ENCODE assay signal across 23 mouse cellular contexts in the genomic region with DNA sequence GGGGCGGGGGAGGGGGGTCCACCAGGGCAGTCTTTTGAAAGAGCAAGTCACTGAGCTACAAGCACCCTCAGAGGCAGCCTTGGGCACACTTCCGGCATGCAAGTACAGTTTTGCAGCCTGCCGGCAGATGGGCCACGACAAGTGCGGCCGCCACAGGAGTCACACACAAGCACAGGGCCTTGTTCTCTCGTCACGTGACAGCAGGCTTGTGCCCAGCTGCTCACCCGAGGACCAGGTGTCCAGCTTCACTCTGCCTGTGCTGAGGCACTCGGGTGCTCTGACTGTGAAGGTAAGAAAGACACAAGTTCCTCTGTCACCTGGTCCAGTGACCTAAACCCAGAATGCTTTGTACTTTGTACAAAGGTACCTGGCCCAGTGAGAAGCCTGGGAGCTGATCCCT.
DNase-seq lines count a peak whose midpoint lies in the region; ATAC-seq and TF ChIP-seq lines count a peak whose summit lies in the region.
"Had no signal": no experiment of that assay in that cellular context is flagged by ENCODE, and none has a peak within 500 bp of the region (broad histone marks: within the 10 kb centered on the region; RNA-seq: fewer than 3 reads in every experiment).

No protein-coding gene starts in this region.

- 0 out of 2 replicates have a peak, but pooled peaks have one; percentile 12 for ATAC-seq in forebrain, embryonic 14.5 days
- no peak for ATAC-seq in forebrain, postnatal 0 days
- ATAC-seq in embryonic facial prominence, embryonic 14.5 days (ENCODE audit: low read depth), result peak; percentile 63; the same call in 1 of the 2 replicates
- no peak for ATAC-seq in liver, postnatal 0 days
- ATAC-seq: activated CD4-positive, CD25-positive, alpha-beta regulatory T cell, adult 4 months; liver, embryonic 12.5 days; Patski had no signal

- H3K36me3 ChIP-seq in forebrain, embryonic 14.5 days (ENCODE audit: control insufficient read depth, insufficient read depth, low read length), result 0 out of 2 replicates have a peak, but pooled peaks cover 2% of the 10 kb centered on the region
- no peaks in the 10 kb centered on the region for H3K36me3 ChIP-seq in forebrain, postnatal 0 days (ENCODE audit: insufficient read depth)
- no peaks in the 10 kb centered on the region for H3K36me3 ChIP-seq in CH12.LX (replicated peaks in 1 of 2; ENCODE audit: control insufficient read depth in 1 of 2, insufficient read depth in 1 of 2, low read length in 1 of 2)
- no peaks in the 10 kb centered on the region for H3K36me3 ChIP-seq in embryonic facial prominence, embryonic 14.5 days (ENCODE audit: control insufficient read depth, insufficient read depth, low read length)
- no peaks in the 10 kb centered on the region for H3K36me3 ChIP-seq in liver, postnatal 0 days (replicated peaks; ENCODE audit: insufficient read depth, low read length)
- H3K36me3 ChIP-seq: embryonic facial prominence, embryonic 15.5 days; liver, embryonic 12.5 days; lung, embryonic 15.5 days had no signal

- TF ChIP-seq POLR2A in CH12.LX (IDR thresholded peaks at IDR 0.05; ENCODE audit: low read depth, low read length), result no peak

- no peaks in the 10 kb centered on the region for H3K4me1 ChIP-seq in forebrain, embryonic 14.5 days (ENCODE audit: control insufficient read depth, insufficient read depth, low read length)
- H3K4me1 ChIP-seq in forebrain, postnatal 0 days (ENCODE audit: insufficient read depth), result no peaks in the 10 kb centered on the region
- H3K4me1 ChIP-seq in CH12.LX (ENCODE audit: control insufficient read depth in 1 of 2, insufficient read depth in 2 of 2), result peaks cover 2 to 10% of the 10 kb centered on the region in 2 experiments; a peak in 3 of 4 replicates
- H3K4me1 ChIP-seq in embryonic facial prominence, embryonic 14.5 days (ENCODE audit: control insufficient read depth, insufficient read depth, low read length), result no peaks in the 10 kb centered on the region
- H3K4me1 ChIP-seq in liver, postnatal 0 days (ENCODE audit: insufficient read depth), result no peaks in the 10 kb centered on the region
- H3K4me1 ChIP-seq: embryonic facial prominence, embryonic 15.5 days; liver, embryonic 12.5 days; lung, embryonic 15.5 days had no signal

- H3K9ac ChIP-seq in forebrain, embryonic 14.5 days (ENCODE audit: low read length), result no peak overlapping the region
- no peak overlapping the region for H3K9ac ChIP-seq in forebrain, postnatal 0 days
- no peak overlapping the region for H3K9ac ChIP-seq in CH12.LX (ENCODE audit: insufficient read depth, low read depth)
- H3K9ac ChIP-seq in embryonic facial prominence, embryonic 14.5 days (ENCODE audit: low read depth, low read length), result no peak overlapping the region
- H3K9ac ChIP-seq in liver, postnatal 0 days (replicated peaks), result no peak overlapping the region
- H3K9ac ChIP-seq: embryonic facial prominence, embryonic 15.5 days; liver, embryonic 12.5 days; lung, embryonic 15.5 days had no signal

- H3K27me3 ChIP-seq in forebrain, embryonic 14.5 days (replicated peaks; ENCODE audit: control insufficient read depth, insufficient read depth, low read length), result no peaks in the 10 kb centered on the region
- no peaks in the 10 kb centered on the region for H3K27me3 ChIP-seq in forebrain, postnatal 0 days (ENCODE audit: insufficient read depth, low read length)
- H3K27me3 ChIP-seq in CH12.LX (replicated peaks), result no peaks in the 10 kb centered on the region
- no peaks in the 10 kb centered on the region for H3K27me3 ChIP-seq in embryonic facial prominence, embryonic 14.5 days (replicated peaks; ENCODE audit: control insufficient read depth, insufficient read depth, low read length)
- H3K27me3 ChIP-seq in liver, postnatal 0 days (ENCODE audit: insufficient read depth, low read length), result no peaks in the 10 kb centered on the region
- H3K27me3 ChIP-seq: embryonic facial prominence, embryonic 15.5 days; liver, embryonic 12.5 days; lung, embryonic 15.5 days; Patski had no signal

- H3K4me3 ChIP-seq in forebrain, embryonic 14.5 days (ENCODE audit: low read depth, low read length), result no peak overlapping the region
- H3K4me3 ChIP-seq in forebrain, postnatal 0 days (ENCODE audit: low read depth, low read length), result no peak overlapping the region
- H3K4me3 ChIP-seq in CH12.LX (replicated peaks in 1 of 3; ENCODE audit: low read depth in 2 of 3, low read length in 2 of 3, poor library complexity in 1 of 3), result no peak overlapping the region
- H3K4me3 ChIP-seq in embryonic facial prominence, embryonic 14.5 days (ENCODE audit: low read depth, low read length), result no peak overlapping the region
- H3K4me3 ChIP-seq in liver, postnatal 0 days (ENCODE audit: low read depth, low read length), result no peak overlapping the region
- H3K4me3 ChIP-seq: embryonic facial prominence, embryonic 15.5 days; heart, adult 2 months; liver, embryonic 12.5 days; lung, embryonic 15.5 days had no signal

- no peak overlapping the region for H3K27ac ChIP-seq in forebrain, embryonic 14.5 days (ENCODE audit: low read depth, low read length)
- no peak overlapping the region for H3K27ac ChIP-seq in forebrain, postnatal 0 days (ENCODE audit: low read depth, low read length)
- H3K27ac ChIP-seq in CH12.LX (ENCODE audit: insufficient read depth, low read depth), result no peak overlapping the region
- no peak overlapping the region for H3K27ac ChIP-seq in embryonic facial prominence, embryonic 14.5 days (replicated peaks; ENCODE audit: low read depth, low read length)
- H3K27ac ChIP-seq in liver, postnatal 0 days (ENCODE audit: low read depth), result no peak overlapping the region
- H3K27ac ChIP-seq: embryonic facial prominence, embryonic 15.5 days; heart, adult 2 months; liver, embryonic 12.5 days; lung, embryonic 15.5 days; stomach, postnatal 0 days had no signal

- 66% methylated on average over 10 of the region's 10 CpGs for WGBS in forebrain, embryonic 14.5 days
- WGBS in forebrain, postnatal 0 days, result 64% methylated on average over 10 of the region's 10 CpGs
- 75% methylated on average over 10 of the region's 10 CpGs for WGBS in embryonic facial prominence, embryonic 14.5 days
- 71% methylated on average over 10 of the region's 10 CpGs for WGBS in liver, postnatal 0 days (ENCODE audit: insufficient replicate concordance)

- in situ Hi-C loops in CH12.LX (cut with MboI; ENCODE audit: low pct_ligation_motif_present, low pct_unique_long_range_greater_than_20kb, low sequenced_read_pairs), result no loop called here

- no peak for TF ChIP-seq CTCF in forebrain, postnatal 0 days (IDR thresholded peaks at IDR 0.05; ENCODE audit: low read depth)
- TF ChIP-seq CTCF in CH12.LX (conservative IDR thresholded peaks at IDR 0.05 in 1 of 2, IDR thresholded peaks at IDR 0.05 in 1 of 2; ENCODE audit: low read depth in 2 of 2, low read length in 2 of 2), result no peak
- no peak for TF ChIP-seq CTCF in liver, postnatal 0 days (IDR thresholded peaks at IDR 0.05; ENCODE audit: low read depth)

- no peaks in the 10 kb centered on the region for H3K79me2 ChIP-seq in CH12.LX (replicated peaks; ENCODE audit: control insufficient read depth, extremely low read depth, insufficient read depth, poor library complexity, severe bottlenecking)

- no peaks in the 10 kb centered on the region for H3K9me3 ChIP-seq in forebrain, embryonic 14.5 days (replicated peaks; ENCODE audit: control insufficient read depth, low read length)
- H3K9me3 ChIP-seq in forebrain, postnatal 0 days (ENCODE audit: low read length), result no peaks in the 10 kb centered on the region
- H3K9me3 ChIP-seq in CH12.LX (replicated peaks; ENCODE audit: low read length), result no peaks in the 10 kb centered on the region
- H3K9me3 ChIP-seq in embryonic facial prominence, embryonic 14.5 days (ENCODE audit: control insufficient read depth, low read length), result no peaks in the 10 kb centered on the region
- no peaks in the 10 kb centered on the region for H3K9me3 ChIP-seq in liver, postnatal 0 days (ENCODE audit: low read length)
- H3K9me3 ChIP-seq: embryonic facial prominence, embryonic 15.5 days; liver, embryonic 12.5 days; lung, embryonic 15.5 days had no signal

- dilution Hi-C loops in CH12.LX (cut with MboI; ENCODE audit: extremely low pct_ligation_motif_present, extremely low pct_unique_long_range_greater_than_20kb, low sequenced_read_pairs), result no loop called here

- no peak for TF ChIP-seq EP300 in CH12.LX (IDR thresholded peaks at IDR 0.05; ENCODE audit: low read length)
- no peak for TF ChIP-seq EP300 in liver, postnatal 0 days (IDR thresholded peaks at IDR 0.05; ENCODE audit: low read depth)

- TF ChIP-seq RAD21 in CH12.LX (IDR thresholded peaks at IDR 0.05; ENCODE audit: low read depth, low read length), result no peak

- no peak overlapping the region for H3K4me2 ChIP-seq in forebrain, embryonic 14.5 days (ENCODE audit: low read length)
- H3K4me2 ChIP-seq in forebrain, postnatal 0 days (ENCODE audit: low read depth), result no peak overlapping the region
- no peak overlapping the region for H3K4me2 ChIP-seq in CH12.LX (ENCODE audit: insufficient read depth, low read depth, poor library complexity, severe bottlenecking)
- no peak overlapping the region for H3K4me2 ChIP-seq in embryonic facial prominence, embryonic 14.5 days (ENCODE audit: low read depth, low read length)
- H3K4me2 ChIP-seq in liver, postnatal 0 days (ENCODE audit: low read depth, low read length), result no peak overlapping the region
- H3K4me2 ChIP-seq: embryonic facial prominence, embryonic 15.5 days; liver, embryonic 12.5 days; lung, embryonic 15.5 days had no signal

- no peak for DNase-seq in forebrain, embryonic 14.5 days (ENCODE audit: low spot score)
- DNase-seq in forebrain, postnatal 0 days, result no peak
- peak; percentile 32 to 42 for DNase-seq in kidney, postnatal 36 days
- no peak for DNase-seq in kidney, postnatal 10 days
- DNase-seq in CH12.LX (ENCODE audit: extremely low read depth), result no peak
- DNase-seq in embryonic facial prominence, embryonic 14.5 days (ENCODE audit: low spot score), result peak; percentile 48
- no peak for DNase-seq in liver, postnatal 0 days
- no peak for DNase-seq in MN1 (ENCODE audit: low spot score)
- DNase-seq: adrenal gland, postnatal 14 days; B cell, adult 2 months; cerebellum, adult 18-20 months; gastrocnemius, postnatal 14 days; heart, adult 2 months; kidney, adult 8-10 months; layer of hippocampus, postnatal 36 days; right cerebral cortex, postnatal 25 days; thymus, postnatal 14 days had no signal

TF ChIP-seq in CH12.LX, 34 proteins besides CTCF, POLR2A, EP300 and RAD21:
- TF ChIP-seq SIN3A (IDR thresholded peaks at IDR 0.05; ENCODE audit: low read length) (no peak), BHLHE40 (IDR thresholded peaks at IDR 0.05; ENCODE audit: low read depth, low read length) (0 out of 2 replicates have a peak, but pooled peaks have one; percentile 24), USF1 (IDR thresholded peaks at IDR 0.05; ENCODE audit: low read depth, low read length) (no peak), MXI1 (IDR thresholded peaks at IDR 0.05; ENCODE audit: low read depth, low read length) (no peak), KAT2A (IDR thresholded peaks at IDR 0.05; ENCODE audit: insufficient replicate concordance, low read length) (no peak)
TF ChIP-seq in CH12.LX: peak in this region for 1.

Comparison
In these comparisons a context has a peak if more than half of its experiments do, and no peak if none do; other contexts are left out.
1. ATAC-seq: peak in forebrain, embryonic 14.5 days (single experiment) and embryonic facial prominence, embryonic 14.5 days (single experiment); none in forebrain, postnatal 0 days (single experiment) and liver, postnatal 0 days (single experiment).
2. DNase-seq: peak in kidney, postnatal 36 days (2 of 2) and embryonic facial prominence, embryonic 14.5 days (single experiment); none in forebrain, embryonic 14.5 days (single experiment), forebrain, postnatal 0 days (single experiment), kidney, postnatal 10 days (single experiment), CH12.LX (single experiment), liver, postnatal 0 days (single experiment) and MN1 (single experiment).